Mouse (Mus musculus) forebrain, embryonic 11.5 days (tissue): Measurements from ENCODE around the gene Filip1. TPM values are rescaled to one million over a fixed set of nuclear protein-coding genes. Genes with fewer than 3 reads are reported as not detected.

Experiments used
- ATAC-seq: fragments of 200-750 bp; cut with Nextera tagmentation; replicated peaks from 2 replicates; pipeline ENCODE4 v1.8.0; 2017; ENCODE audit warnings: moderate TSS enrichment; ENCODE audit not compliant: low FRiP score
- DNase-seq: peaks from one replicate; pipeline ENCODE4 v3.0.0-alpha.2; 2017; ENCODE audit warnings: low spot score
- H3K27ac ChIP-seq: fragments of 300-500 bp; sonication (generic); 2 replicates; pipeline ENCODE4 v1.5.1; 2014; ENCODE audit warnings: low read depth, low read length
- H3K27me3 ChIP-seq: fragments of 300-500 bp; sonication (generic); 2 replicates; pipeline ENCODE4 v1.6.1; 2014; ENCODE audit warnings: mild to moderate bottlenecking, low read length, mixed read lengths; ENCODE audit not compliant: control insufficient read depth, insufficient read depth
- H3K36me3 ChIP-seq: fragments of 300-500 bp; sonication (generic); 2 replicates; pipeline ENCODE4 v1.6.1; 2014; ENCODE audit warnings: mild to moderate bottlenecking, low read length, moderate library complexity, mixed read lengths; ENCODE audit not compliant: control insufficient read depth, insufficient read depth
- H3K4me1 ChIP-seq: fragments of 300-500 bp; sonication (generic); replicated peaks from 2 replicates; pipeline ENCODE4 v1.6.1; 2014; ENCODE audit warnings: low read length, mixed read lengths; ENCODE audit not compliant: control insufficient read depth, insufficient read depth
- H3K4me2 ChIP-seq: fragments of 300-500 bp; sonication (generic); 2 replicates; pipeline ENCODE4 v1.6.1; 2014; ENCODE audit warnings: low read depth, mild to moderate bottlenecking, low read length, moderate library complexity, mixed read lengths; ENCODE audit not compliant: severe bottlenecking
- H3K4me3 ChIP-seq: fragments of 300-500 bp; sonication (generic); 2 replicates; pipeline ENCODE4 v1.5.1; 2014; ENCODE audit warnings: low read depth, low read length
- H3K9ac ChIP-seq: fragments of 300-500 bp; sonication (generic); 2 replicates; pipeline ENCODE4 v1.6.1; 2014; ENCODE audit warnings: low read length
- H3K9me3 ChIP-seq: fragments of 300-500 bp; sonication (generic); 2 replicates; pipeline ENCODE4 v1.6.1; 2016; ENCODE audit warnings: low read length, mixed read lengths; ENCODE audit not compliant: control insufficient read depth
- WGBS: fragments of 180-500 bp; shearing (Covaris S2); extraction: QIAGEN DNeasy Blood & Tissue Kit; methylation state at CpG from one replicate; pipeline ENCODE4 v1.1.7; 2014; 5-methylcytosine and 5-hydroxymethylcytosine counted together
- polyA plus RNA-seq: library from polyadenylated mRNA; unstranded; fragments of >200 nt; fragmentation: Nextera tagmentation; extraction: Ambion mirVana; gene quantifications from 2 replicates; pipeline ENCODE4 v1.2.1, GENCODE M21; 2014

Filip1 gene
- polyA plus RNA-seq, 1 experiment from 2014 or later = 13.6 TPM

DNA sequence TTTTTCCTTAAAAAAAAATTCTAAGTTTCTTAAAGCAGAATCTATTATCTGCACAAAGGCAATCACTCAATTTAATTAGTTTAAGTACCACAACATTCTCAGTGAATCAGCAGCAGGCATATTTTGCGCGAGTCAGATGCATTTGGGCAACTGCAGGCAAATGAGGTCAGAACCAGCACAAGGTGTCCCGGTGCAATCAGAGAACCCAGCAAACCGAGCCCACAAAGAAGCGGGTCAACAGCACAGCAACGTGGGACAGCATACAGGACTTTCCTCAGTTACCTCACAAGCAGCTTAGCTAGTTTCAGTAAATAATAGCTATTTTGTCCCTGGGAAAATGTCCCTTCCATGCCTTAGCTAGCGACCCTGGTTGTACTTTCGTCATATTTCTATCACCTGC lies 35.9 kb downstream of the Filip1 start:
- 70% methylated on average over 8 of the region's 8 CpGs for WGBS

GRCm38 (mm10) chr9:79975121-79975520 lies 37.5 kb downstream of the Filip1 start:
- Histone ChIP-seq H3K9ac (no peak overlapping the region), H3K27ac (no peak overlapping the region), H3K4me3 (no peak overlapping the region), H3K4me1 (no peaks in the 10 kb centered on the region; the same call in 1 of the 2 replicates), H3K36me3 (no peaks in the 10 kb centered on the region), H3K4me2 (no peak overlapping the region), H3K27me3 (no peaks in the 10 kb centered on the region), H3K9me3 (no peaks in the 10 kb centered on the region)
- WGBS = 83% methylated on average over 5 of the region's 5 CpGs
- DNase-seq (no peak), ATAC-seq (no peak)

More for the DNA sequence above, 35.9 kb downstream of the Filip1 start:
- H3K4me1 ChIP-seq = no peaks in the 10 kb centered on the region; the same call in 1 of the 2 replicates
- no peaks in the 10 kb centered on the region for H3K9me3 ChIP-seq
- no peaks in the 10 kb centered on the region for H3K27me3 ChIP-seq
- DNase-seq (no peak), ATAC-seq (no peak)
- H3K27ac ChIP-seq = no peak overlapping the region
- H3K4me3 ChIP-seq = no peak overlapping the region
- no peaks in the 10 kb centered on the region for H3K36me3 ChIP-seq
- no peak overlapping the region for H3K4me2 ChIP-seq
- H3K9ac ChIP-seq = no peak overlapping the region

DNA sequence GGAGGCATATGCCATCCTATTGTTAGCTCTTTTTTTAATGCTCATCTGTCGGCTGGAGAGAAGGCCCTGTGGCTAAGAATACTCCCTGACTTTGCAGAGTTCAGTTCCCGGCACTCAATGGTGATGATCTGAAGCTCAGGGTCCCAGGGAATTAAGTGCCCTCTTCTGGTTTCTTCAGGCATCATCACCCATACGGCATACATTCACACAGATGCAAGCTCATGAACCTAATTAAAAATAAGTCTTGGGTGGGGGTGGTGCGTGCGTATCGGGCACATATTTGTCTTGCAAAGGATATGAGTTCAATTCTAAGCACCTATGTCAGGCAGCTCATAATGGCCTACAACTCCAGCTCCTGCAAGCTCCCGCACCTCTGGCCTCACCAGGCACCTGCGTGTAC lies 39.1 kb downstream of the Filip1 start:
- Histone ChIP-seq H3K27me3 (no peaks in the 10 kb centered on the region), H3K36me3 (no peaks in the 10 kb centered on the region), H3K27ac (no peak overlapping the region), H3K9ac (no peak overlapping the region), H3K9me3 (no peaks in the 10 kb centered on the region), H3K4me2 (no peak overlapping the region), H3K4me1 (no peaks in the 10 kb centered on the region; the same call in 1 of the 2 replicates), H3K4me3 (no peak overlapping the region)
- no peak for DNase-seq
- WGBS = 91% methylated on average over 8 of the region's 8 CpGs
- no peak for ATAC-seq

DNA sequence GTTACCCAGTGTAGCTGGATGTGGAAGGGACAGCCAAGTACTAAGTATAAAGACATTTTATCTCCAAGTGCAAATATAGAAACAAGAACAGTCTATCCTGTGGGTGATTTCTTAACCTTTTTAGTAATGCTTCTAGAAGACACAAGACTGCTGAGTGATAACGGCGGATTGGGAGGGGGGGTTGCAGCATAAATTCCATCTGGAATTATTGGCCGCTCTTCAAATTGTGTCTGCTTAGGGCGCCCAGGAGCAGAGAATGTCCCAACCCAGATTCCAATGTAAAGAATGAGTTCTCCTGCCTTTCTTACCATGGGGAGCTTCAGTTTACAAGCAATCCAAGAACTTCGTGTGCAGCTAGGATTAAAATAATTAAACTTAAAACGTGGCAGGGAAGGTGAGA lies 39.9 kb downstream of the Filip1 start:
- no peak overlapping the region for H3K27ac ChIP-seq
- no peak overlapping the region for H3K4me3 ChIP-seq
- ATAC-seq = no peak
- no peaks in the 10 kb centered on the region; the same call in 1 of the 2 replicates for H3K4me1 ChIP-seq
- H3K9ac ChIP-seq = no peak overlapping the region
- H3K36me3 ChIP-seq = no peaks in the 10 kb centered on the region
- 90% methylated on average over 6 of the region's 6 CpGs for WGBS
- no peaks in the 10 kb centered on the region for H3K27me3 ChIP-seq
- H3K9me3 ChIP-seq = no peaks in the 10 kb centered on the region
- DNase-seq = no peak
- no peak overlapping the region for H3K4me2 ChIP-seq

DNA sequence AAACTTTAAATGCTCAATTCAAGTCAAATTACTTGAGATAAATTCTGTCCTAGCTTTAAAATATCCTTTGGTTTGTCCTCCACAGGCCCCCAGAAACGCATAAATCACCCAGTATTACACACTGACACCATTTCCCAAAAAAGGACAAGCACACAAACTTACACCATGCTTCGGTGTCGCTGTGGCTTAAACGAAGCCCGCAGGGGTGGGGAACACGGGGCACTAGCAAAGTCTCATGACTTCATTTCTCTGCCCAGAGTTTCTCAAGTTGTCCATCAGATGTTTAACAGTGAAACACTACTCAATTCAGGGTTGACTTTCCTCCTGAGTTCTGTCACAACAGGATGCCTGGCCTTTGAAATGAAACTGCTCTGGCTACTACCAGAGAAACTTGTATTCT lies 41.0 kb downstream of the Filip1 start:
- 89% methylated on average over 6 of the region's 6 CpGs for WGBS
- H3K9ac ChIP-seq = no peak overlapping the region
- no peaks in the 10 kb centered on the region for H3K27me3 ChIP-seq
- H3K27ac ChIP-seq = no peak overlapping the region
- no peaks in the 10 kb centered on the region for H3K4me1 ChIP-seq
- DNase-seq (no peak), ATAC-seq (no peak)
- no peaks in the 10 kb centered on the region for H3K36me3 ChIP-seq
- no peak overlapping the region for H3K4me2 ChIP-seq
- H3K9me3 ChIP-seq = no peaks in the 10 kb centered on the region
- H3K4me3 ChIP-seq = no peak overlapping the region

DNA sequence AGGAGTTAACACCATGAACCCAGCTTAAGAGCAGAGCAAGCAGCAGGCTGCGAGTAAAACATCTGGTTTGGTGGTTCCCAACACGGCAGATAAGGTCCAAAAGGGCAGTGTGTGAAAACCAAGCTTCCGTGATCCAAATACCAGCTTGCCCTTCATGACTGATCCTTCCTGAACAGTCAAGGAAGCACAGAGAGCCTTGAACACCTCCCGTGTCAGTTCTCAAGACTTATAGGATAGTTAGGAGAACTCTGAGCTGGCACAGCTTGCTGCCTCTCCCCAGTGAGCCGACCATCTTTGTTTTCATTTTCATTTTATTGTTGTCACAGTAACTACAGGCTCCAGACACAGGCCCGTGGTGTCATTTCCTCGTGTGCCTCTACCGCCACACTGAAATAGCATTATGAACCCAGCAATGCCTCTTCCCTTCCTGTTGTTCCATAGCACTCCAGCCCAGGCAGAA lies 42.0 kb downstream of the Filip1 start:
- no peak for ATAC-seq
- WGBS = 81% methylated on average over 8 of the region's 8 CpGs
- Histone ChIP-seq H3K9me3 (no peaks in the 10 kb centered on the region), H3K4me3 (no peak overlapping the region), H3K4me2 (no peak overlapping the region), H3K9ac (no peak overlapping the region), H3K36me3 (no peaks in the 10 kb centered on the region), H3K27ac (no peak overlapping the region), H3K4me1 (no peaks in the 10 kb centered on the region), H3K27me3 (no peaks in the 10 kb centered on the region)
- DNase-seq = no peak

- no peaks in the 10 kb centered on the region for H3K27me3 ChIP-seq
- H3K4me1 ChIP-seq = no peaks in the 10 kb centered on the region
- no peak overlapping the region for H3K27ac ChIP-seq
- ATAC-seq = no peak
- no peak overlapping the region for H3K4me3 ChIP-seq
- no peaks in the 10 kb centered on the region for H3K36me3 ChIP-seq
- WGBS = 87% methylated on average over 4 of the region's 4 CpGs
- H3K4me2 ChIP-seq = no peak overlapping the region
- no peak overlapping the region for H3K9ac ChIP-seq
- H3K9me3 ChIP-seq = no peaks in the 10 kb centered on the region
- DNase-seq = no peak
Observed at GRCm38 (mm10) chr9:79969544-79969943, 43.1 kb downstream of the Filip1 start.

- no peaks in the 10 kb centered on the region for H3K9me3 ChIP-seq
- no peak overlapping the region for H3K4me2 ChIP-seq
- no peak overlapping the region for H3K4me3 ChIP-seq
- no peak overlapping the region for H3K27ac ChIP-seq
- ATAC-seq (no peak), DNase-seq (no peak)
- no peaks in the 10 kb centered on the region for H3K36me3 ChIP-seq
- WGBS = 81% methylated on average over 12 of the region's 12 CpGs
- 0 out of 2 replicates have a peak, but pooled peaks cover 1% of the 10 kb centered on the region for H3K4me1 ChIP-seq
- H3K27me3 ChIP-seq = no peaks in the 10 kb centered on the region
- H3K9ac ChIP-seq = no peak overlapping the region
Observed at GRCm38 (mm10) chr9:79966711-79967487, 45.8 kb downstream of the Filip1 start.
